Mouse (Mus musculus): ENCODE measurements around the gene Mepe.

DNA sequence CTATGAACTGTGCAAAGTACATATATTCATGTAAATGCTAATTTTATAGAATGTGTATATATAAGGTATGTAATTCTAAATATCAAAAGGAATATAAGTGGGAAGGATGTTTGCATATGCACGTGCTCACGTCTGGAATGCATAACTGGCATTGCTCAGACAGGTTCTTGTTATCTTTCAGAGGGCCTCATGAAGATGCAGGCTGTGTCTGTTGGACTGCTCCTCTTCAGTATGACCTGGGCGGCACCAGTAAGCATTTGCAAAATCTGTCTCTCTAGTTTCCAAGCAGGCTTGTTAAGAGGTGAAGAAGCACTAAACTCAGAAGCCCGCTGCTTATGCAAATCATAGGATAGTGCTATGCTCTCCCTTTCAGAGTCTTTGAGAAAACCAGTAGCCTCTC, 1.8 kb downstream of the Mepe start:
- TF ChIP-seq CTCF (IDR thresholded peaks at IDR 0.05; ENCODE audit: low read depth, low read length): no peak
- no peak for TF ChIP-seq GATA1 (IDR thresholded peaks at IDR 0.05; ENCODE audit: borderline replicate concordance, low read length)
- no peak for TF ChIP-seq POLR2AphosphoS5 (IDR thresholded peaks at IDR 0.05; ENCODE audit: insufficient replicate concordance, low read depth, low read length)

Data from G1E (cell line).